Mouse (Mus musculus) heart, embryonic 16.5 days (tissue): ENCODE measurements around the gene Gpr173. TPM values are rescaled to one million over a fixed set of nuclear protein-coding genes. Genes with fewer than 3 reads are reported as not detected.
"Not testable (repeated sequence)": the region's sequence is repeated elsewhere in the genome, so short reads cannot be mapped to it uniquely, and the experiment has no call there.

Experiments used
- ATAC-seq: fragments of 200-750 bp; cut with Nextera tagmentation; replicated peaks from 2 replicates; pipeline ENCODE4 v1.8.0; 2017; ENCODE audit warnings: moderate number of reproducible peaks; ENCODE audit not compliant: insufficient read depth, low FRiP score; ENCODE audit errors: extremely low read depth
- H3K27ac ChIP-seq: fragments of 300-500 bp; sonication (generic); 2 replicates; pipeline ENCODE4 v1.5.1; 2014; ENCODE audit warnings: mild to moderate bottlenecking, low read length, control low read depth, moderate library complexity
- H3K27me3 ChIP-seq: fragments of 300-500 bp; sonication (generic); 2 replicates; pipeline ENCODE4 v1.6.1; 2014; ENCODE audit warnings: low read length, mixed read lengths; ENCODE audit not compliant: control insufficient read depth, insufficient read depth
- H3K36me3 ChIP-seq: fragments of 300-500 bp; sonication (generic); 2 replicates; pipeline ENCODE4 v1.6.1; 2014; ENCODE audit not compliant: control insufficient read depth, insufficient read depth
- H3K4me1 ChIP-seq: fragments of 300-500 bp; sonication (generic); 2 replicates; pipeline ENCODE4 v1.6.1; 2014; ENCODE audit warnings: low read length, mixed read lengths; ENCODE audit not compliant: control insufficient read depth, insufficient read depth
- H3K4me2 ChIP-seq: fragments of 300-500 bp; sonication (generic); 2 replicates; pipeline ENCODE4 v1.6.1; 2014; ENCODE audit warnings: low read depth, mild to moderate bottlenecking, control low read depth, low read length
- H3K4me3 ChIP-seq: fragments of 300-500 bp; sonication (generic); 2 replicates; pipeline ENCODE4 v1.5.1; 2014; ENCODE audit warnings: mild to moderate bottlenecking, control low read depth, low read length
- H3K9ac ChIP-seq: fragments of 300-500 bp; sonication (generic); 2 replicates; pipeline ENCODE4 v1.6.1; 2014; ENCODE audit warnings: low read length, control low read depth
- H3K9me3 ChIP-seq: fragments of 300-500 bp; sonication (generic); replicated peaks from 2 replicates; pipeline ENCODE4 v1.6.1; 2016; ENCODE audit warnings: low read length; ENCODE audit not compliant: control insufficient read depth
- WGBS: fragments of 180-500 bp; shearing (Covaris S2); extraction: QIAGEN DNeasy Blood & Tissue Kit; methylation state at CpG from one replicate; pipeline ENCODE4 v1.1.7; 2014; 5-methylcytosine and 5-hydroxymethylcytosine counted together
- polyA plus RNA-seq: library from polyadenylated mRNA; unstranded; fragments of >200 nt; fragmentation: Nextera tagmentation; extraction: Ambion mirVana; gene quantifications from 2 replicates; pipeline ENCODE4 v1.2.1, GENCODE M21; 2015

Gpr173 gene
- polyA plus RNA-seq, 1 experiment from 2014 or later, result 1.5 TPM

- Histone ChIP-seq H3K4me3 (peak within 1 kb of the TSS; percentile 69), H3K27me3 (peaks cover 14% of the 10 kb centered on the region; the same call in 1 of the 2 replicates), H3K4me2 (peak within 1 kb of the TSS; percentile 65), H3K9me3 (no peaks in the 10 kb centered on the region), H3K9ac (peak within 1 kb of the TSS; percentile 86), H3K27ac (peak within 1 kb of the TSS; percentile 83), H3K4me1 (peaks cover 6% of the 10 kb centered on the region; the same call in 1 of the 2 replicates), H3K36me3 (peaks cover 5% of the 10 kb centered on the region; the same call in 1 of the 2 replicates)
- 11% methylated on average over 22 of the region's 27 CpGs for WGBS
- peak; percentile 94 for ATAC-seq
Observed at GRCm38 (mm10) chrX:152342358-152342901, 26.1 kb downstream of the Gpr173 start, which contains the start of gene Tspyl2. Gene Tspyl2 (minus strand): TSS chrX:152342425.

GRCm38 (mm10) chrX:152341496-152341895, 27.0 kb downstream of the Gpr173 start:
- Histone ChIP-seq H3K9ac (peak overlapping the region; percentile 86), H3K9me3 (no peaks in the 10 kb centered on the region), H3K4me3 (peak overlapping the region; percentile 69), H3K4me1 (peaks cover 6% of the 10 kb centered on the region; the same call in 1 of the 2 replicates), H3K4me2 (peak overlapping the region; percentile 65), H3K36me3 (peaks cover 5% of the 10 kb centered on the region; the same call in 1 of the 2 replicates), H3K27me3 (peaks cover 14% of the 10 kb centered on the region; the same call in 1 of the 2 replicates), H3K27ac (peak overlapping the region; percentile 83)
- no peak for ATAC-seq
- WGBS, result 27% methylated on average over 11 of the region's 11 CpGs

GRCm38 (mm10) chrX:152336546-152337332, 31.8 kb downstream of the Gpr173 start:
- H3K36me3 ChIP-seq, result peaks cover 5% of the 10 kb centered on the region; the same call in 1 of the 2 replicates
- peak overlapping the region; percentile 63 for H3K9ac ChIP-seq
- peaks cover 9% of the 10 kb centered on the region; the same call in 1 of the 2 replicates for H3K27me3 ChIP-seq
- H3K9me3 ChIP-seq, result no peaks in the 10 kb centered on the region
- peak overlapping the region; percentile 78 for H3K27ac ChIP-seq
- peak overlapping the region; percentile 40 for H3K4me3 ChIP-seq
- peaks cover 6% of the 10 kb centered on the region; the same call in 1 of the 2 replicates for H3K4me1 ChIP-seq
- peak overlapping the region; percentile 53 for H3K4me2 ChIP-seq
- peak; percentile 98 for ATAC-seq
- WGBS, result 12% methylated on average over 33 of the region's 33 CpGs

- peak overlapping the region; percentile 78; the same call in 1 of the 2 replicates for H3K27ac ChIP-seq
- ATAC-seq, H3K9ac ChIP-seq: not testable (repeated sequence)
Observed at GRCm38 (mm10) chrX:152336123-152336522, 32.4 kb downstream of the Gpr173 start.

GRCm38 (mm10) chrX:152329400-152329799, 39.1 kb downstream of the Gpr173 start:
- not testable (repeated sequence) for H3K36me3 ChIP-seq, H3K9ac ChIP-seq, H3K27ac ChIP-seq, H3K4me2 ChIP-seq, H3K9me3 ChIP-seq, H3K4me1 ChIP-seq, H3K4me3 ChIP-seq, H3K27me3 ChIP-seq, ATAC-seq

More at GRCm38 (mm10) chrX:152336123-152336522, 32.4 kb downstream of the Gpr173 start:
- WGBS, result 39% methylated on average over 4 of the region's 4 CpGs
- H3K36me3 ChIP-seq, H3K27me3 ChIP-seq, H3K4me1 ChIP-seq, H3K9me3 ChIP-seq: not testable (repeated sequence)
- H3K4me2 ChIP-seq, result peak overlapping the region; percentile 53
- H3K4me3 ChIP-seq, result peak overlapping the region; percentile 40

GRCm38 (mm10) chrX:152327689-152328052, 40.8 kb downstream of the Gpr173 start:
- Histone ChIP-seq H3K27me3 (peaks cover 6% of the 10 kb centered on the region; the same call in 1 of the 2 replicates), H3K27ac (0 out of 2 replicates have a peak overlapping the region, but pooled peaks have one; percentile 50), H3K9me3 (no peaks in the 10 kb centered on the region), H3K4me1 (0 out of 2 replicates have a peak, but pooled peaks cover 2% of the 10 kb centered on the region), H3K36me3 (no peaks in the 10 kb centered on the region), H3K4me2 (peak overlapping the region; percentile 72), H3K4me3 (peak overlapping the region; percentile 60), H3K9ac (peak overlapping the region; percentile 63)
- WGBS, result 15% methylated on average over 8 of the region's 8 CpGs
- 0 out of 2 replicates have a peak, but pooled peaks have one; percentile 11 for ATAC-seq

GRCm38 (mm10) chrX:152326996-152327688, 41.4 kb downstream of the Gpr173 start, which contains the start of gene Kantr:
Gene Kantr (minus strand): TSS chrX:152327495.
- H3K4me1 ChIP-seq, result 0 out of 2 replicates have a peak, but pooled peaks cover 2% of the 10 kb centered on the region
- H3K4me2 ChIP-seq, result peak within 1 kb of the TSS; percentile 72
- peak; percentile 97 for ATAC-seq
- H3K36me3 ChIP-seq, result no peaks in the 10 kb centered on the region
- no peaks in the 10 kb centered on the region for H3K9me3 ChIP-seq
- WGBS, result 14% methylated on average over 26 of the region's 29 CpGs
- peak within 1 kb of the TSS; percentile 60 for H3K4me3 ChIP-seq
- H3K27ac ChIP-seq, result 0 out of 2 replicates have a peak within 1 kb of the TSS, but pooled peaks have one; percentile 50
- peaks cover 6% of the 10 kb centered on the region; the same call in 1 of the 2 replicates for H3K27me3 ChIP-seq
- H3K9ac ChIP-seq, result peak within 1 kb of the TSS; percentile 72

- no peak overlapping the region for H3K4me2 ChIP-seq
- H3K9ac ChIP-seq, result no peak overlapping the region
- no peak overlapping the region for H3K27ac ChIP-seq
- H3K4me3 ChIP-seq, result no peak overlapping the region
- H3K27me3 ChIP-seq, result peaks cover 4% of the 10 kb centered on the region; the same call in 1 of the 2 replicates
- 0 out of 2 replicates have a peak, but pooled peaks cover 2% of the 10 kb centered on the region for H3K4me1 ChIP-seq
- no peaks in the 10 kb centered on the region for H3K9me3 ChIP-seq
- no peaks in the 10 kb centered on the region for H3K36me3 ChIP-seq
- WGBS, result 100% methylated on average over 1 of the region's 1 CpGs
- no peak for ATAC-seq
Observed at GRCm38 (mm10) chrX:152323584-152323983, 44.9 kb downstream of the Gpr173 start.
